Mouse (Mus musculus) subcutaneous adipose tissue, adult 2 months (tissue): ENCODE results near the gene Nkiras1. TPM values are rescaled to one million over a fixed set of nuclear protein-coding genes. Genes with fewer than 3 reads are reported as not detected.

Source experiments
- polyA plus RNA-seq: library from polyadenylated mRNA; depleted of rRNA; stranded (reverse); fragments of >200 nt; gene quantifications from 2 replicates; pipeline ENCODE4 v1.2.3, GENCODE M21; 2012; ENCODE audit warnings: low replicate concordance; rRNA removed

The Nkiras1 gene
- 6.4 and 10.4 TPM in 2 replicates for polyA plus RNA-seq

GRCm38 (mm10) chr14:18270529-18271441, at the start of gene Nkiras1, which contains the start of gene Rpl15:
Gene Nkiras1 (plus strand): TSS chr14:18271136.
Gene Rpl15 (minus strand): TSS chr14:18271391.

GRCm38 (mm10) chr14:18238750-18239731, 31.9 kb upstream of the Nkiras1 start, which contains the start of gene Nr1d2:
Gene Nr1d2 (minus strand): TSS chr14:18239127.

GRCm38 (mm10) chr14:18331693-18332131, 60.8 kb downstream of the Nkiras1 start, which contains the start of gene Ube2e1:
Gene Ube2e1 (minus strand): TSS chr14:18331859.

Other genes with a start within 250 kb of the Nkiras1 start
- gene Nr1d2, start 32.0 kb upstream of the Nkiras1 start, polyA plus RNA-seq = 11.0 and 24.3 TPM in 2 replicates
- 156 and 389 TPM in 2 replicates for gene Rpl15, start 255 bp downstream of the Nkiras1 start, polyA plus RNA-seq
- gene Ube2e1, start 60.7 kb downstream of the Nkiras1 start, polyA plus RNA-seq = 42.0 and 49.6 TPM in 2 replicates